Mouse (Mus musculus): Measurements from ENCODE around the gene Gm20388. TPM values are rescaled to one million over a fixed set of nuclear protein-coding genes. Genes with fewer than 3 reads are reported as not detected.
"Not testable (repeated sequence)": the region's sequence is repeated elsewhere in the genome, so short reads cannot be mapped to it uniquely, and the experiment has no call there.

Gm20388 gene
- total RNA-seq, 2 experiments from 2014 or later, result not detected

GRCm38 (mm10) chr8:122617947-122618546 lies 2707.4 kb downstream of the Gm20388 start:
- peak; percentile 74 to 75 for DNase-seq (ENCODE audit: low spot score in 2 of 2)

DNA sequence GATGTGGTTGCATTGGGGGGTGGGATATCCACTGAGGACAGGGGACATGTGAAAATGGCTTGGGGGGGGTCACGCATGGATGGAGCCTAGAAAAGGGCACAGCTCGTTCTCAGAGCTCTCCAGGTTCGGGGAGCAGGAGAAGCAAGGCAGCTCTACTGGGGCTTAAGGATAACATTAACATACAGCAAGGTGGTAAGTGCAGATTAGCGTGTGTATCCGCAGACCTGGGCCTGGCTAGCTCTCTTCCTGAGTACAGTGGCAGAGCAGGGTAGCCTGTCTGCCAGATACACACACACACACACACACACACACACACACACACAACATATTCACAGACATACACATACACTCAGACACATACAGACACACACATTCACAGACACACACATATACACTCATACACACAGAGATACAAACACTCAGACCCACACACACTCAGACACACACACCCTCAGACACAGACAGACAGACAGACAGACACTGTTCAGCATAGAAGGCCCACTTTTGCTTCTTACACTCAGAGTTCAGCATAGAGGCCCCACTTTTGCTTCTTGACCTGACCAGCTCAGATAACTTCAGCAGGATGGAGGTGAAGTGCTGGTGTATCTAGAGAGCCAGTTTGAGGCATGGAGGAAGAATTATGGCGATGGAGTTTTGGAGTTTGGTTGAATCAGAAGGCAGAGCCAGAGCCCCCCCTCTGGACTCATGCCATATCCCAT lies 2708.2 kb downstream of the Gm20388 start:
- no peak for DNase-seq (ENCODE audit: low spot score in 2 of 2)

DNA sequence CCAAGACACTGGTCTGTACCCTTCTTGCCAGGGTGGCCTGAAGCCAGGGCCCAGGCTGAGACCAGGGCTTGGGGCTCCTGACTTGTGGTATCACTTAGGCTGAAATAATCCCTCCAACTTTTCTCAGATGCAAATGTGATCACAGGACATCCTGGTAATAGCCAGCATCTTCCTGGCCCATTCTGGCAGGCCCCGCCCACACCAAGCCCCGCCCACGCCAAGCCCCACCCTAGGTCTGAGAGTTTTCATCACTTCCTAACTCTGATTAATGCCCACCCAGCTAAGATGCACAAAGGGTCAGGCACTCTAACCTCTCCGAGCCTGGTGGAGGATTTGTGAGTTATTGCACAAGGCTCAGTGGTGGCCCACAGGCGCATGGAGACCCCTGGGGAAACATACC lies 2709.8 kb downstream of the Gm20388 start:
- no peak for DNase-seq (ENCODE audit: low spot score in 2 of 2)

- no peak for DNase-seq (ENCODE audit: low spot score in 2 of 2)
Measured at GRCm38 (mm10) chr8:122622727-122623126, 2712.1 kb downstream of the Gm20388 start, which contains the start of gene Pabpn1l. Gene Pabpn1l (minus strand): TSS chr8:122622739.

DNA sequence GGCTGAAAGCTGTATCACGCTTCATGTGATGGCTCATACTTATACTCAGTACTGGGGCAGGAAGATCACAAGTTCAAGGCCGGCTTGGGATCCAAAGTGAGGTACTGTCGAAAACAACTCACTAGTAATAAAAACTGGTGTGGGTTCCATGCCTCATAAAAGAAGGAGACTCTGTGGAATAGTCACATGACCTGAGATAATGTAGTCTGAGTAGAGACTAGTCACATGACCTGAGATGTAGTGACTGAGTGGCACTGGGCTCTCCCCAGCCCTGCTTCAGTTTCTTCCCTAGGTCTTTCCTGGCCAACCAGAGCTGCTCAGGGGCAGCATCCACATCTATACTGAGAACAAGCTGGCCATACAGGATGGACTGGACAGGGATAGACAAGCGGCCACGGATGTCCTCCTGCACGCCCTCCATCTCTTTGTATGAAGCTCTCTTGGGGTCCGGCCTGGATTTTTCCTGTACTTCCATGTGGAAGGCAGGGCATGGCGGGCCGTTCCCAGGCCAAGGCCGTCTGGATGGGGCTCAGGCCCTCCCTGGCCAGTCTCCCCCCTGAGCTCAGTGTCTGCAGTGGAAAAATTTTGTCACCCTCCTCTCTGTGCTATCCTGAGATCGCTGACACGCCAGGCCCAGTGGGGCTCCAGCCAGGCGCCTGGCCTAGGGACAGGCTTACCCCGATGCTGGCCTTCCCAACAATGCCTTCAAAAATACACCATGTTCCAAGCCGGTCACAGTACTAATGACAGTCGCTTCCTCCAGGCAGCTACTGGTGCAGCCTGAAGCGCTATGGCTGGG lies 2713.4 kb downstream of the Gm20388 start:
- no peak for DNase-seq (ENCODE audit: low spot score in 2 of 2)

- DNase-seq (ENCODE audit: low spot score in 2 of 2), result no peak
Measured at GRCm38 (mm10) chr8:122624653-122625052, 2714.0 kb downstream of the Gm20388 start.

DNA sequence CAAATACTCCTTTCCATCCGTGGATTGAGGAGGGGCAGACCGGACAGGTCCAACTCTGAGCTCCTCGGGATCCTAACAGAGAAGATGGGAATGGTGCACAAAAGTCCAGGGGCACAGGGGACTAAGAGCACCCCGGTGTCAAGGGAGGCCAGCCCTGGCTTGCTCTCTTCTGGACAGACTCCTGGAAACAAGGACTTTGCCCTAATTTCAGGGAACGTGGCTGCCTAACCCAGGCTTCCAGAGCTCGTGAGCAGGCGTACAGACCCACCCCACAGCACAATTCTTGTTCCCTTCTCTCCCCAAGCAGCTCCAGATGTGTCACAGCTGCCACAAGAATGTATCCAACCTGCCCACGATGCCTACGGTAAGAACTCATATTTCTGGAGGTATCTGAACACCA lies 2715.2 kb downstream of the Gm20388 start:
- DNase-seq (ENCODE audit: low spot score in 2 of 2), result no peak

GRCm38 (mm10) chr8:122626896-122627295 lies 2716.3 kb downstream of the Gm20388 start:
- DNase-seq (ENCODE audit: low spot score in 2 of 2), result no peak

- DNase-seq (ENCODE audit: low spot score in 2 of 2), result no peak
Measured at GRCm38 (mm10) chr8:122629388-122629787, 2718.7 kb downstream of the Gm20388 start.

GRCm38 (mm10) chr8:122630696-122631095 lies 2720.1 kb downstream of the Gm20388 start:
- no peak for DNase-seq (ENCODE audit: low spot score in 2 of 2)

DNA sequence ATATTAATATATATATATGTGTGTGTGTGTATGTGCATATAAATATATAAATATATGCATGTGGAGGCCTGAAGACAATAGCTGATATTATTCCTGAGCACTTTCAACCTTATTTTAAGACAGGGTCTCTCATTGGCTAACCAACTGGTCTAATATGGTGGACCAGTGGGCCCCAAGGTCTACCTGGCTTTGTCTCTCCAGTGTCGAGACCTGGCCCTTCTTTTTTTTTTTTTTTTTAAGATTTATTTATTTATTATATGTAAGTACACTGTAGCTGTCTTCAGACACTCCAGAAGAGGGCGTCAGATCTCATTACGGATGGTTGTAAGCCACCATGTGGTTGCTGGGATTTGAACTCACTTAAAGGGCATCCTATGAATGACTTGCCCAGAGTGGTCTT lies 2721.5 kb downstream of the Gm20388 start:
- DNase-seq (ENCODE audit: low spot score in 2 of 2), result not testable (repeated sequence)

DNA sequence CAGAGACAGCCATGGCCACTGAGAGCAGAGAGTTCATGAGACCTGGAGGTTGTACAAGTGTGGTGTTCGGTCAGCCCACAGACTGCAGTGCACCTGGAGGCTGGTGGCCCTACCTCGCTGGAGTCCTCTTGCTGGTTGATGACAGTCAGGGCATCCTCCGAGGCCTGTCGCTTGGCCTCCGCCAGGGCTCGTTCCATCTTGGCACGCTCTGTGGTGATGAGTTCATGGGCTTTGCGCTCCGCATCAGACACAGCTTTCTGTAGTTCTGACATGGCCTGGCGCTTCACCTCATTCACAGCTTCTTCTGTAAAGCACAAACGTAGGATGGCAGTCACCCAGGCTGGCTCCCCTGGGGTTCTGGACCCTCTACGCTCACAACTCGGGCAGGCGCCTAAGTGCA lies 2722.6 kb downstream of the Gm20388 start:
- DNase-seq (ENCODE audit: low spot score in 2 of 2), result no peak

DNA sequence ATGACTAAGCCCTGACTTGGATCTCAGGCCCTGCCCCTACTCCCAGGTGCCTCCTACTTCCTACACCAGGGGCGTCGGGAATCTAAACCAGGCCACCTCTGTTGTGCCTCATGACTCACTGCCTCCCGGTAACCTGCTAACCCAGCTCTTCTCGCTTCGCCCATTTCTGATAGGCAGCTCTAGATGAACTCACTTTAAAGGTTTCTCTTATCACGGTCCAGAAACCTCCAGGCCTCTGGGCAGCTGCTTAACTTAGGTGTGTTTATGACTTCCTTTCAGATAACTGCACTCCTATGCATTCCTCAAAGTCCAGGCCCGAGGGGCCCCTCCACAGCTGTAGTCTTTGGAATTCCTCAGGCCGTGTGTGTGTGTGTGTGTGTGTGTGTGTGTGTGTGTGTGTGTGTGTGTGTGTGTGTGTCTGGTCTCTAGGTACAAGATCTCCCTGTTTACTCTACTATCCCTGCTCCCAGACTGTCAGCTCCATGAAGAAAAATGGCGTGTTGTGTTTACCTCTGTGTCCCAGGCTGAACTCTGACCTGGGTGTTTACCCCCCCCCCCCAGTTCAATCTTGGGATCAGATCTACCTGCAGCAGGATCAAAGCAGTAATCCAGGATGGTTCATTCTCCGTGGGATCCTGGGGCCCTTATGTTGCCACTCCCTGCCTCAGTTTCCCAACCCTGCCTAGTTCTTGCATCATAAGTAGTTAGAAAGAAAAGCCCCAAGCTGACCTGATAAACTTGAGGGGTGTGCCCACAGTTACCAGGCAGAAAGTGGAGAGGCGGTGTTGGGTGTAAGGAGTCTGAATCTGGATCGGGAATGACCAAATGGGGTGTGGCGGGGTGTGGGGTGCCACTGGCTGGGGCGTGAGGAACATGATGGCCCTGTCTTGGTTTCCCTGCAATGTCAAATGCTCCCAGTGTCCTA lies 2725.5 kb downstream of the Gm20388 start:
- DNase-seq (ENCODE audit: low spot score in 2 of 2), result no peak

DNA sequence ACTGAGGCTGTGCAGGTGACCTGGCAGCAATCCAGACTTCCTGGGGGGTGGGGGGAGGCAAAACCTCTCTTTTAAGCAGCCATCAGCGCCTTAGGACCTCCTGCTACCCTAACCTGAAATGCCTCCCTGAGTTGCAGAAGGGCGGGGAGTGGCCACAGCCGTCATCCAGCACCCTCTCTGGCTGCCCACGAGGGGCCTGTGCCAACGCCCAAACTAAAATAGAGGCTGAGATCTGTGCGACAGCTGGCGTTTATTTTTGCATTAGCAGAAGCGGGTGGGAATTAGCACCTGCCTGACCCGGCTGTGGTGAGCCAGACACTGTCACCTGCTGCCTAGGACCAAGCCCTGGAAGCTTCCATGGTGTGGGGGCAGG lies 2726.1 kb downstream of the Gm20388 start:
- peak in 1 of 2 experiments; percentile 22 for DNase-seq (ENCODE audit: low spot score in 2 of 2)

DNA sequence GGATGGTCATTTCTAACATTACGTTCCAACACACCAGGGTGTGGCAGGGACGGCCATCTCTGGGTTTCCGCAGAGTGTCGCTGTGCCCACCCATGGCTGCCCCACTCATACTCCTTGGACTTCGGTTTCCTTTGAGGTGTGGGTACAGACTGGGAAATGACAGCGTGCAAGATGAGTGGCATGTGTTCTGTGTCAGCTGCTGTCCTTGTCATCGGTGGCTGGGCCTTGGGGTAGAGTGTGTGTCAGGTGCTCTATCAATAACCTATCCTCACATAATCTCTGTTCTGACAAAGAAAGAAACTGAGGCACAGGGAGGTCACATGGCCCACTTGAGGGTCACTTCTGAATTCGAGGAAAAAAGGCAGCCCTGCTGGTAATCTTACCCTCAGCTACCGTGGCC lies 2726.6 kb downstream of the Gm20388 start:
- DNase-seq (ENCODE audit: low spot score in 2 of 2), result no peak

DNA sequence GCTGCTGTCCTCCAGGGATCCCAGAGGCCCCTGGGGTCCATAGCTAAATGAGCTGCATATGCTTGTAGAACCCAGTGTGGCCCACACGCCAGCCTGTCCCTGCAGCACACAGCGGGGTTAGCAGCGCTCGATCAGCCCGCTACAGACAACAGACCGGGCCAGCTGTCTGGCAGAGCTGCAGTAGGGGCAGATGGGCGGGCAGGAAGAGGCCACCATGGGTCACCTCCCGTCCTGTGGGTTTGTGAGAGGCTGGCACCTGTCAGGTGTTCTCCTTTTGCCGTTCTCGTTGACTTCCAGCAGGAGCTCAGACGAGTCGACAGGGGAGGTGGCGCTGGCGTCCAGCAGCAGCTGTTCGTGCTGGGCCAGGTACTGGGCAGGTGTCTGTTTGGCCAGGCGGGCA lies 2728.0 kb downstream of the Gm20388 start:
- DNase-seq (ENCODE audit: low spot score in 2 of 2), result no peak

DNA sequence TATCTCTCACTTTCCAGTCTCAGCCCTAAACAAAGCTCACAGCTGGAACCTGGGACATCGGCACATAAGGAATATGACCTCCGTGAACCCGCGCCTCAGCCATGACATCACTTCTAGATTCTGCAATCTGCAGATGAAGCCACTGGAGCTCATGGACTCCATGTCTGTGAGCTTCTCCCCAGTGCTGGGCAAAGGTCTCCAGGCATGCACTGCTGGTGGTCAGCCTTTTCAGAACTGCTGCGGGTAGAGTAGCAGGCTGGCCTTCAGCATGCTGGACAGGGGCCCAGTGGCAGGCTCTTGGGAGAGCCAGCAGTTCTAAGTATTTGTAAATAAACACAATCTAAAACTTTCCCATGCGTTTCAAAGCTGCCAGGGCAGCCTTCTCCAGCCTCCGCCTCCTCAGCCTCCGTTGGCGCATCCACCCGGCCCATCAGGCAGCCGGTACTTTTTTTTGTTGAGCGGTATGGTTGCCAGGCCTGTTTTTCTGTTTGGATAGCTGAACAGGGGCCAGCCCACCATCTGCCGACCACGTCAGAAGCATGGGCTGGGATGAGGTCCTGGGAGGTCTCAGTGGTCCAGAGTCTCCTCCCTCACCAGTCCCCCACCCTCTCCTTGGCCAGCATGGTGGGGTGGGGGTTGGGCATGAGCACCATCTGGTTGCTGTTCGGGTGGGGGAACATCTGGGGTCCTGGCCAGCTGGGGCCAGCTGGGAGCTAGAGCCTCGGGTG lies 2729.0 kb downstream of the Gm20388 start:
- DNase-seq (ENCODE audit: low spot score in 2 of 2), result peak; percentile 55 to 73

- no peak for DNase-seq (ENCODE audit: low spot score in 2 of 2)
Measured at GRCm38 (mm10) chr8:122640825-122641224, 2730.2 kb downstream of the Gm20388 start.

- DNase-seq (ENCODE audit: low spot score in 2 of 2), result peak; percentile 66 to 85
Measured at GRCm38 (mm10) chr8:122641406-122641805, 2730.8 kb downstream of the Gm20388 start.

GRCm38 (mm10) chr8:122642071-122642470 lies 2731.4 kb downstream of the Gm20388 start:
- no peak for DNase-seq (ENCODE audit: low spot score in 2 of 2)
